In the genomic region with DNA sequence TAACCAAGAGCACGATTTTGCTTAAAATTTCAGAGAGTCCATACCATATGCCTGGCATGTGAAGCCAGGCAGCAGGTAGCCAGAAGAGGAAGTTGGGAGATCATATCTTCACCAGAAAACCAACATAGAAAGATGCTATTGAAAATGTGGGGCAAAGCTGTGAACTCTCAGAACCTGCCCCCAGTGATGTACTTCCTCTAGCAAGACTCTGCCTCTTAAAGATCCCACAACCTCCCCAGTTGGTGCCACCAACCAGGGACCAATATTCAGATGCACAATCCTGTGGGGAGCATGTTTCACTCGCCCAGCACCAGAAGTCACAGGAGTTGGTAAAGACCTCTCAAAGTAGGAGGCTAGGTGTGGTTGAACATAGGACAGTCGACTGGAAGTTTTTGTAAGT, we compare ENCODE assay signal across 14 mouse cellular contexts. TPM values are rescaled to one million over a fixed set of nuclear protein-coding genes. Genes with fewer than 3 reads are reported as not detected.
DNase-seq lines count a peak whose midpoint lies in the region.
"Had no signal": no experiment of that assay in that cellular context is flagged by ENCODE, and none has a peak within 500 bp of the region (broad histone marks: within the 10 kb centered on the region; RNA-seq: fewer than 3 reads in every experiment).

No protein-coding gene starts in this region.

- DNase-seq in heart, adult 11 months, result peak; percentile 58
- no peak for DNase-seq in heart, postnatal 4 days
- DNase-seq in thymus, postnatal 10 days (ENCODE audit: low spot score in 2 of 2), result peak; percentile 20 to 26
- DNase-seq in thymus, postnatal 36 days, result peak; percentile 5 to 19
- DNase-seq in layer of hippocampus, adult 18-20 months (ENCODE audit: low spot score in 2 of 2), result no peak
- DNase-seq in natural killer cell, adult 2 months (ENCODE audit: low spot score in 2 of 2), result no peak
- DNase-seq: adrenal gland, adult 8-10 months; adrenal gland, postnatal 25 days; cerebellum, adult 11-12 months; cerebellum, adult 8-10 months; cerebellum, postnatal 10 days; cerebellum, postnatal 36 days; gastrocnemius, postnatal 10 days; gastrocnemius, postnatal 36 days had no signal

RNA-seq across cellular contexts. Expression of a gene that starts 52.0 kb away (rescaled TPM):
- 100 to 1,000 TPM; 141 to 161 TPM for total RNA-seq in heart, postnatal 4 days (2021)
- 100 to 1,000 TPM; 191 to 196 TPM for total RNA-seq in layer of hippocampus, adult 18-20 months (2021)

Comparison
In these comparisons a context has a peak if more than half of its experiments do, and no peak if none do; other contexts are left out.
1. DNase-seq: peak in heart, adult 11 months (single experiment), thymus, postnatal 10 days (2 of 2) and thymus, postnatal 36 days (2 of 2); none in heart, postnatal 4 days (single experiment), layer of hippocampus, adult 18-20 months (0 of 2) and natural killer cell, adult 2 months (0 of 2).